Mouse (Mus musculus): ENCODE results near the gene Car11. TPM values are rescaled to one million over a fixed set of nuclear protein-coding genes. Genes with fewer than 3 reads are reported as not detected.

The Car11 gene
- 92.3 and 104 TPM in 2 replicates for polyA plus RNA-seq (2012; rRNA removed)

DNA sequence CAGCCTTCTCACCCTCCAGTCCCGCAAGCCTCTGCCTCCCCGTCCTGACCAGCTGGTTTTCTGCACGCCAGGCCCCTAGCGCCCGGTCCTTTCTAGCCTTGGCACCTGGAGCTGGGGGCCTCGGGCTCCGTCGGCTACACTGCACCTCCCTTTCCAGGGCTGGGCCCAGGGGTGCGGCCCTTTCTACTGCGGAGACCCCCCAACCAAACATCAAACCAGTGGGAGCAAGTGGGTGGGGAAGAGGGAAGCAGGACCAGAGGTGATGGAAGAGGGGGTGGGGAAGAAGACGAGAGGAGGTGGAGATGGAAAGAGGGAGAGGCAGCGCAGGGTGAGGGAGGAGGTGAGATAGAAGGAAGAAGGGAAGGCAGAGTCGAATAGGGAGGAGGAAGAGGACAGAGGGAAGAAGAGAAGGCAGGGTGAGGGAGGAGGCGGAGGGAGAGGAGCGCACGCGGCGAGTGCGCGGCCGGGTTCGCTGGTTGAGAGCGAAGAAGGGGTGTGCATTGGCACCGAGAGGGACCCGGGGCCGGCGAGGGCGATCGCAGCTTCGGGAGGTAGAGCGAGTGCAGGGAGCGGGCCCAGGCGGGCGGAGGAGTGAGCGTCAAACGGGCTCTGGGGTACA lies at the start of gene Car11:
Car11 (plus strand) TSS at position 321 of the 619 bp plus-strand sequence.

DNA sequence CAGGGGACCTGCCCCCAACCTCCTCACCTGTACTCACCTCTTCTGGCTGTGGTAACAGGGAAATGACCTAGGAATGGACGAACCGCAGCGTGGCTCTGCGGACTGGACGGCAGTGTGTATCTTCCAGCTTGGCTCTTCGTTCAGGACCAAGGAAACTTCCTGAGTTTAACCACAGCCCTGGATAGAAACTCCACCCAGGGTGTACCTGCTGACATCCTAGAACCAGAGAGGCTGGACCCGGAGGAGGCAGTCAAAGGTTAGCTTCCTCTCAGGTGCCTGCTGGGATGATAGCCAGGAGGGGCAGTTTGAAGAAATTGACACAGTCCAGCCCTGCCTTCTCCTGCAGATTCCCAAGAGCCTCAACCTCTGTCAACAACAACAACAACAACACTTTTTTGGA lies 33.5 kb upstream of the Car11 start, which contains the start of gene Fut2:
Fut2 (minus strand) TSS at position 234 of the 400 bp plus-strand sequence.

DNA sequence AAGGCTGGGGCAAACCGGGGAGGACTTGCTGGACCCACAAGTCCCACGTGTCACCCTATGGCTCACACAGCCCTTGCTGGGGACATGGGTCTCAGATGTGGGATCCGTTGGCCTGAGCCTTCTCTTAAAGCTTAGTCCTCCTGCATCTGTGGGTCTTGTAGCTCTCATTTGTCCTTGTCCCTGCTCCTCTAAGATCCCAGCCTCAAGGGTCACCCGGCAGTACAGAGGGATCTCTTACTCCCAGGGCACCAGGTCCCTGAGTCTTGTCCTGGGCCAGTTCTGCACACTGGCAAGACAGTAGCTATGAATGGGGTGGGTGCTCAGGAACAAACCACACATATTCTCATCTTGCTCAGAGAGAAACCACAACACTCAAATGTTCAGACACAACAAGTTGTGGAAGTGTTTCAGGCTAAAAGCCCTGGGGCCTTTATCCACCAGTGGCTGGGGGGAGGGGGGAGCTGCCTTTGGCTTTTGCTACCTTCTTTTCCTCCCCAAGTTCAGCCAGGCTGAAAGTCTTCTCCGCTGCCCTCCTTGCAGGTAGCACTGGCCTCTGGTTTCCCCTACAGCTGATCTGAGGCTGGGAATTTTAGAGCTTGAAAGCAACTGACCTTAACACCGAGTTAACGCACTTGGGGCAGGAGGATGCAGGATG lies 16.1 kb upstream of the Car11 start, which contains the start of gene Ntn5:
Ntn5 (plus strand) TSS at position 627 of the 655 bp plus-strand sequence.

DNA sequence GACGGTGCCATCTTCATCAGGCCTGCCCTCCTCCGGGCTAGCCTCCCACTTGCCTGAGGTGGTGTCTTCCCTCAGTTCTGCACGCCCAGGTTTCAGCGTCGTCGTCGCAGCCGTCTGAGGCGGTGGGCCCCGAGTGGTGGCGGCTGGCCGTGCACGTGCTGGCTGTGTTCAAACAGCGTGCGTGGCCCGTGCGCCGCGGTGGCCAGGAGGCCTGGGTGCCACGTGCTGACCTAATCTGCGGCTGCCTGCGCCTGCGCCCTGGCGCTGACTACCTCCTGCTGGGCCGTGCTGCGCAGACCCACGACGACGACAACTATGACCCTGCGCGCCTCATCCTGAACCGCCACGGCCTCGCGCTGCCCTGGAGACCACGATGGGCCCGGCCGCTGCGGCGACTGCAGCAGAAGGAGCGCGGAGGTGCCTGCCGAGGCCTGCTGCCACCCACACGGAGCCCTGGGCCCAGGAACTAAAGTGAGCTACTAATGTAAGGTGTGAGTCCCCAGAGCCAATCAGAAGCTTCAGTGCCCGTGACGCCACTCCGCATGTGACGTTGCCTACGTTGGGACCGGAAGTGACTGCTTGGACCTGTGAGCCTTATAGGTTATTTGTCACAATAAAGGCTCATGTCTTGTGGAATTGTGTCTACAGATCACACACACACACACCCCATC lies 5.6 kb upstream of the Car11 start, which contains the start of gene Sec1:
Sec1 (minus strand) TSS at position 482 of the 671 bp plus-strand sequence.

DNA sequence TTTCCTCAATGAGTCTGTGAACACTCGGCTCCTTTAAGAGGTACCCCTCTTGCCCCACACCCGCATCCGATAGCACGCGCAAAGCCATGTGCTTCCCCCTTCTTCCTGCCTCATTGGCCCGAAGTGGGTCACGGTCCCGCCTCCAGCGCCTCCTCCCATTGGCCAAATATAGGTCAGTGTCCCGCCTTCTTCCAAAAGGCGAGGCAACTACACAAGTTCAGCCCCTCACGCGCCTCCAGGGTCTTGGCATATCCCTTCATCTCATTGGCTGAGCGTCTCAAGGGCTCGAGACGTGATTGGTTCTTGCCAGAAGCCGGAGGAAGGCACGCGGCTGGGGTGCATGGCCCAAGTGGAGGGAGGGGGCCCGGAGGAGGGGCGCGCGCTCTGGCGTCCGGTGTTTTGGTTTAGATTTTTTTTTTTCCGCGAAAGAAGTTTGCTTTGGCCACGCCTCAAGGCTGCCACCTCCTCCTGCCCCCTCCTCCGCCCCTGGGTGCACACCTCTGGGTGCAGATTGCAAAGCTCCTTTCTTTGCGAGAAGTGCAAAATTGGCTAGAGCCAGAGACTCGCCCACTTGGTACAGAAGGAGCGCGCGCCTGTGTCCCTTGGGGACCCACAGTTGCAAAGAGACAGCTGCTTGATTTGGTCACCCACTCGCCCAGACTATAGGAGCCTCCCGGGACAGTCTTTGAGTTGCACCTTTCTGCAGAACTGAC lies 5.2 kb downstream of the Car11 start, which contains the start of gene Dbp:
Dbp (plus strand) TSS at position 359 of the 713 bp plus-strand sequence.

DNA sequence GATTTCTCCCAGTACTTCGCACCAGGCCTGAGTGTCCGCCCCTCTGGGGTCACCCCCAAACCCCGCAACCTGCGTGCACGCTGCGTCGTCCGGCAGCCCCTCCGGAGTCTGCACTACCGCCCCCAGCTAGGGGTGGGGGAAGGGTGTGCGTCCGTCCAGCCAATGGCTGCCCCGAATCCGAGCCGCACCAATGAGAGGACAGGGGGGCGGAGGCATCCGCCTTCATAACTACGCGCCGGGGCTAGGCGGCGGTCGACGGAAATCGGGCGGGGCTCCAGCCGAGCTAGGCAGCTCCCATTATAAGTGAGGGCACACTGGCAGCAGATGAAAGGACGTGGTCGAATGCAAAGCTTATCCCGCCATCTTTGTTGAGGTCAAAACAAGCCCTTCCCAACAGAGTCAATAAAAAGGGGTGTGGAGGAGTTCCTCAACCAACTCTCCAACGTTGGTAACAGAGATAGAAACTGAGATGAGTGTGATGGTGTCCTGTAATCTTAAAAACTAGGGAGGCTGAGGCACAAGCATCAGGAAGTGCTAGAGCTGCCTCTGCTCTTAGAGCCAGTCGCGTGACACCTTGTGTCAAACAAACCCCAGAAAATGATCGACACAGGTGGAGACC lies 15.6 kb downstream of the Car11 start, which contains the start of gene Rpl18:
Rpl18 (plus strand) TSS at position 368 of the 619 bp plus-strand sequence.

DNA sequence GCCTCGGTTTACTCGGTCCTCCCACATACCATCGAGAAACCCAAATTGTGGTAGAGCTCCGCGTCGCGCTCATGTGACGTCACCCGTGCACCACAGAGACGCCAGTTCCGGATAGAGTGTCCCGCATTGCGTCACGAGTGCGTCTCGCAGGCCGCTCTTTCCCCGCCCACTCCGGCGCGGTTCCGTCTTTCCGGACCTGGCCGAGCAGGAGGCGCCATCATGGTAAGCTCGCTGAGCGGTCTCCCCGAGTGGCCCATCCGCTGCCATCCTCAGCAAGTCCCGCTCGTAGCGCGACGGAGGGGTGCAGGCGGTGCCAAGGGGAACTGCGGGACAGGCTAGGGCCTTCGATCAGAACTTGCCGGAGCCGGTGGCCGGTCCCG lies 18.3 kb downstream of the Car11 start, which contains the start of gene Sphk2:
Sphk2 (minus strand) TSS at position 85 of the 380 bp plus-strand sequence.

DNA sequence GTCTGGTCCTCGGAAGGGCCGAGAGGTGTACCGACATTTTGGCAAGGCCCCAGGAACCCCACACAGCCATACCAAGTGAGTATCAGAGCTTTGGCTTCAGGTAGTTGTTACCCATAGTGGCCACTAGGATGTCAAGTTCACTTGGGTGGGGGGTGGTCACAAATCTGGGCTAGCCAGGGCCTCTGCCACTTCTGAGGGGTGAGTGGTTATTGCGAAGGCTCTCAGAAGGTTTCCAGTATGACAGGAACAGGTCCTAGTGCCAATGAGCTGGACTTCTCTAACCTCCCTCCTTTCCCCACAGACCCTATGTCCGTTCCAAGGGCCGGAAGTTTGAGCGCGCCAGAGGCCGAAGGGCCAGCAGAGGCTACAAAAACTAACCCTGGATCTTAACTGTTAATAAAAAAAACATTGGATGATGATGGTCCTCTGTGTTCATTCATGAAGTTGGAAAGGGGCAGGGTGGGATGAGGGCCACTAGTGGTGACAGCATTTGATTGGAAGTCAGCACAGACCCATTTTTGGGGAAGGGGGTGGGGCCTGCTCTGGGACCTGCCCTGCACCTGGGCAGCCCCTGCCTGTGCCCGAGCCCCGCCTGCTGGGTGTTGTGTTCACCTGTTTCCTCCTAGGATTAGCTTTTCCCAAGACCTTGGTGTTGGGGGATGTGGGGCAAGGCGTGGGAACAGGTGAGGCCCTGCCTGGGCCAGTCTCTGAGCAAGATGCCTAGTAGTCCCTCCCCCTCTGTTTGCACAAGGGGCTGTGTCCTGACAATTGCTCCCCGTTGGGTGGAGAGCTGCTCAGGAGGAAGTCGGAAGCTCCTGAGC lies 21.0 kb downstream of the Car11 start, which contains the start of gene Fam83e:
Fam83e (plus strand) TSS at position 800 of the 821 bp plus-strand sequence.

DNA sequence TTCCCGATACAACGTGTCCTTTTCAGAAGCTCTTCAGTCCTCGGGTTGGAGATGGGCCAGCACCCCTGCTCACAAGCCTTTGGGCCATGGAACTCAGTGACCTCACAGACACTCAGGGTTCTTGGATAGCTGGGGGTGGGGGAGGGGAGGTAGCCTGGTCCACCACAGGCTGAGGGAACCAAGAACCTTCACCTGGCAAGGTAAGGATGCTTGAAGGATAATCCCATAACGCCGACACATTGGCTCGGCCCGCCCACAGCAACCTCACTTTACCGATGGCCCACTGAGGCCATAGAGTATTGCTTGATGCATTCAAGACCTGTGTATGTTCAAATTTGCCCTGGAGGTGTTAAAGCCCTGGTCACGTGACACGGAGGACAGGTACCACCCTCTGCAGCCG lies 26.1 kb downstream of the Car11 start, which contains the start of gene Spaca4:
Spaca4 (minus strand) TSS at position 101 of the 400 bp plus-strand sequence.

Other genes with a start within 250 kb of the Car11 start
- gene Ftl1, start 240.0 kb upstream of the Car11 start, polyA plus RNA-seq (2012; rRNA removed): 1,642 and 1,691 TPM in 2 replicates
- 196 and 200 TPM in 2 replicates for gene Bax, start 232.9 kb upstream of the Car11 start, polyA plus RNA-seq (2012; rRNA removed)
- 0.12 and 0.45 TPM in 2 replicates for gene Tulp2, start 218.0 kb upstream of the Car11 start, polyA plus RNA-seq (2012; rRNA removed)
- gene Gm45808, start 213.0 kb upstream of the Car11 start, polyA plus RNA-seq (2012; rRNA removed): 0.16 TPM in 1 of 2 replicates, not detected in the other
- gene Dhdh, start 211.0 kb upstream of the Car11 start, polyA plus RNA-seq (2012; rRNA removed): 2.2 and 2.7 TPM in 2 replicates
- gene Nucb1, start 189.4 kb upstream of the Car11 start, polyA plus RNA-seq (2012; rRNA removed): 104 and 148 TPM in 2 replicates
- gene Ppp1r15a, start 173.6 kb upstream of the Car11 start, polyA plus RNA-seq (2012; rRNA removed): 15.9 and 19.8 TPM in 2 replicates
- gene Plekha4, start 173.5 kb upstream of the Car11 start, polyA plus RNA-seq (2012; rRNA removed): 3.1 and 9.6 TPM in 2 replicates
- gene Hsd17b14, start 144.9 kb upstream of the Car11 start, polyA plus RNA-seq (2012; rRNA removed): 0.33 and 0.73 TPM in 2 replicates
- 31.0 and 38.8 TPM in 2 replicates for gene Bcat2, start 129.7 kb upstream of the Car11 start, polyA plus RNA-seq (2012; rRNA removed)
- gene Fgf21, start 84.4 kb upstream of the Car11 start, polyA plus RNA-seq (2012; rRNA removed): 0.23 TPM in 1 of 2 replicates, not detected in the other
- gene Fut1, start 82.6 kb upstream of the Car11 start, polyA plus RNA-seq (2012; rRNA removed): 0.02 and 0.43 TPM in 2 replicates
- gene Izumo1, start 78.0 kb upstream of the Car11 start, polyA plus RNA-seq (2012; rRNA removed): 0.14 and 0.28 TPM in 2 replicates
- 12.3 and 14.3 TPM in 2 replicates for gene Rasip1, start 72.4 kb upstream of the Car11 start, polyA plus RNA-seq (2012; rRNA removed)
- gene Mamstr, start 59.9 kb upstream of the Car11 start, polyA plus RNA-seq (2012; rRNA removed): 3.5 and 7.4 TPM in 2 replicates
- gene Fut2, start 33.4 kb upstream of the Car11 start, polyA plus RNA-seq (2012; rRNA removed): 0.06 and 0.24 TPM in 2 replicates
- gene Ntn5, start 15.8 kb upstream of the Car11 start, polyA plus RNA-seq (2012; rRNA removed): 2.0 and 3.1 TPM in 2 replicates
- 0.95 and 2.1 TPM in 2 replicates for gene Sec1, start 5.4 kb upstream of the Car11 start, polyA plus RNA-seq (2012; rRNA removed)
- gene Dbp, start 5.2 kb downstream of the Car11 start, polyA plus RNA-seq (2012; rRNA removed): 9.3 and 11.5 TPM in 2 replicates
- gene Rpl18, start 15.6 kb downstream of the Car11 start, polyA plus RNA-seq (2012; rRNA removed): 985 and 996 TPM in 2 replicates
- gene Sphk2, start 18.2 kb downstream of the Car11 start, polyA plus RNA-seq (2012; rRNA removed): 29.4 and 30.0 TPM in 2 replicates
- gene Fam83e, start 21.4 kb downstream of the Car11 start, polyA plus RNA-seq (2012; rRNA removed): 0.60 and 0.77 TPM in 2 replicates
- gene Spaca4, start 26.0 kb downstream of the Car11 start, polyA plus RNA-seq (2012; rRNA removed): not detected in 2 replicates
- gene Lmtk3, start 83.9 kb downstream of the Car11 start, polyA plus RNA-seq (2012; rRNA removed): 250 and 252 TPM in 2 replicates
- 1.2 and 2.1 TPM in 2 replicates for gene Sult2b1, start 84.8 kb downstream of the Car11 start, polyA plus RNA-seq (2012; rRNA removed)
- gene Cyth2, start 114.7 kb downstream of the Car11 start, polyA plus RNA-seq (2012; rRNA removed): 230 and 274 TPM in 2 replicates
- 0.96 and 1.5 TPM in 2 replicates for gene Kcnj14, start 124.9 kb downstream of the Car11 start, polyA plus RNA-seq (2012; rRNA removed)
- gene Grwd1, start 131.1 kb downstream of the Car11 start, polyA plus RNA-seq (2012; rRNA removed): 20.9 and 23.6 TPM in 2 replicates
- 157 and 187 TPM in 2 replicates for gene Kdelr1, start 172.9 kb downstream of the Car11 start, polyA plus RNA-seq (2012; rRNA removed)
- 12.8 and 18.8 TPM in 2 replicates for gene Grin2d, start 178.5 kb downstream of the Car11 start, polyA plus RNA-seq (2012; rRNA removed)
- gene Syngr4, start 196.9 kb downstream of the Car11 start, polyA plus RNA-seq (2012; rRNA removed): 0.14 and 0.59 TPM in 2 replicates
- 16.2 and 16.5 TPM in 2 replicates for gene Tmem143, start 197.1 kb downstream of the Car11 start, polyA plus RNA-seq (2012; rRNA removed)
- gene Emp3, start 221.6 kb downstream of the Car11 start, polyA plus RNA-seq (2012; rRNA removed): 25.6 and 55.8 TPM in 2 replicates
- 6.0 and 7.2 TPM in 2 replicates for gene Ccdc114, start 224.2 kb downstream of the Car11 start, polyA plus RNA-seq (2012; rRNA removed)

Measured in central nervous system, embryonic 14 days (tissue).